Mouse (Mus musculus): Measurements from ENCODE around the gene Pafah1b3. TPM values are rescaled to one million over a fixed set of nuclear protein-coding genes. Genes with fewer than 3 reads are reported as not detected.
"Not testable (repeated sequence)": the region's sequence is repeated elsewhere in the genome, so short reads cannot be mapped to it uniquely, and the experiment has no call there.

Gene Pafah1b3
- 62.9 and 90.7 TPM in 2 replicates for polyA plus RNA-seq (2012; rRNA removed)

- Histone ChIP-seq H3K4me1 (ENCODE audit: control insufficient read depth, insufficient read depth, insufficient read length) (peaks cover 9% of the 10 kb centered on the region), H3K27me3 (ENCODE audit: control insufficient read depth, insufficient read depth, low read length) (no peaks in the 10 kb centered on the region), H3K4me3 (ENCODE audit: extremely low read depth, insufficient read depth, insufficient read length) (peak within 1 kb of the TSS; percentile 71), H3K27ac (ENCODE audit: insufficient read depth, low read length) (peak within 1 kb of the TSS; percentile 86), H3K36me3 (ENCODE audit: control insufficient read depth, insufficient read depth, low read length) (peaks cover 7% of the 10 kb centered on the region)
- TF ChIP-seq POLR2A (IDR thresholded peaks at IDR 0.05; ENCODE audit: low read depth, low read length) (no peak), CTCF (IDR thresholded peaks at IDR 0.05; ENCODE audit: extremely low read depth, insufficient read depth, insufficient read length, insufficient replicate concordance) (0 out of 2 replicates have a peak, but pooled peaks have one; percentile 1)
- 1% methylated on average over 52 of the region's 52 CpGs for WGBS
- DNase-seq (ENCODE audit: low read depth in 1 of 2, low spot score in 2 of 2): peak in 1 of 2 experiments; percentile 51
These were observed at the start of gene Pafah1b3 for GRCm38 (mm10) chr7:25297454-25298325. TSS of gene Pafah1b3 (minus strand) at chr7:25297986.

- H3K27ac ChIP-seq (ENCODE audit: insufficient read depth, low read length): no peak overlapping the region
- no peak for TF ChIP-seq CTCF (IDR thresholded peaks at IDR 0.05; ENCODE audit: extremely low read depth, insufficient read depth, insufficient read length, insufficient replicate concordance)
- no peak for TF ChIP-seq POLR2A (IDR thresholded peaks at IDR 0.05; ENCODE audit: low read depth, low read length)
- no peaks in the 10 kb centered on the region for H3K36me3 ChIP-seq (ENCODE audit: control insufficient read depth, insufficient read depth, low read length)
- no peak overlapping the region for H3K4me3 ChIP-seq (ENCODE audit: extremely low read depth, insufficient read depth, insufficient read length)
- WGBS: 84% methylated on average over 20 of the region's 20 CpGs
- DNase-seq (ENCODE audit: low read depth in 1 of 2, low spot score in 2 of 2): no peak
- H3K27me3 ChIP-seq (ENCODE audit: control insufficient read depth, insufficient read depth, low read length): no peaks in the 10 kb centered on the region
- no peaks in the 10 kb centered on the region for H3K4me1 ChIP-seq (ENCODE audit: control insufficient read depth, insufficient read depth, insufficient read length)
These were observed 43.4 kb upstream of the Pafah1b3 start for GRCm38 (mm10) chr7:25341000-25341784.

- DNase-seq (ENCODE audit: low read depth in 1 of 2, low spot score in 2 of 2): no peak
- Histone ChIP-seq H3K27me3 (ENCODE audit: control insufficient read depth, insufficient read depth, low read length) (no peaks in the 10 kb centered on the region), H3K4me1 (ENCODE audit: control insufficient read depth, insufficient read depth, insufficient read length) (no peaks in the 10 kb centered on the region), H3K4me3 (ENCODE audit: extremely low read depth, insufficient read depth, insufficient read length) (no peak overlapping the region), H3K36me3 (ENCODE audit: control insufficient read depth, insufficient read depth, low read length) (no peaks in the 10 kb centered on the region), H3K27ac (ENCODE audit: insufficient read depth, low read length) (no peak overlapping the region)
- WGBS: 90% methylated on average over 9 of the region's 9 CpGs
- TF ChIP-seq POLR2A (IDR thresholded peaks at IDR 0.05; ENCODE audit: low read depth, low read length) (no peak), CTCF (IDR thresholded peaks at IDR 0.05; ENCODE audit: extremely low read depth, insufficient read depth, insufficient read length, insufficient replicate concordance) (no peak)
These were observed 41.5 kb upstream of the Pafah1b3 start for GRCm38 (mm10) chr7:25339329-25339728.

- no peak for DNase-seq (ENCODE audit: low read depth in 1 of 2, low spot score in 2 of 2)
- no peak for TF ChIP-seq POLR2A (IDR thresholded peaks at IDR 0.05; ENCODE audit: low read depth, low read length)
- TF ChIP-seq CTCF (IDR thresholded peaks at IDR 0.05; ENCODE audit: extremely low read depth, insufficient read depth, insufficient read length, insufficient replicate concordance): no peak
- no peak overlapping the region for H3K27ac ChIP-seq (ENCODE audit: insufficient read depth, low read length)
- H3K4me1 ChIP-seq (ENCODE audit: control insufficient read depth, insufficient read depth, insufficient read length): no peaks in the 10 kb centered on the region
- H3K27me3 ChIP-seq (ENCODE audit: control insufficient read depth, insufficient read depth, low read length): no peaks in the 10 kb centered on the region
- 82% methylated on average over 12 of the region's 12 CpGs for WGBS
- H3K4me3 ChIP-seq (ENCODE audit: extremely low read depth, insufficient read depth, insufficient read length): no peak overlapping the region
- no peaks in the 10 kb centered on the region for H3K36me3 ChIP-seq (ENCODE audit: control insufficient read depth, insufficient read depth, low read length)
These were observed 36.7 kb upstream of the Pafah1b3 start for GRCm38 (mm10) chr7:25334472-25334871.

GRCm38 (mm10) chr7:25333596-25334307 is 36.0 kb upstream of the Pafah1b3 start:
- no peaks in the 10 kb centered on the region for H3K4me1 ChIP-seq (ENCODE audit: control insufficient read depth, insufficient read depth, insufficient read length)
- peak; percentile 42 to 70 for DNase-seq (ENCODE audit: low read depth in 1 of 2, low spot score in 2 of 2)
- no peak overlapping the region for H3K27ac ChIP-seq (ENCODE audit: insufficient read depth, low read length)
- TF ChIP-seq CTCF (IDR thresholded peaks at IDR 0.05; ENCODE audit: extremely low read depth, insufficient read depth, insufficient read length, insufficient replicate concordance) (peak; percentile 92), POLR2A (IDR thresholded peaks at IDR 0.05; ENCODE audit: low read depth, low read length) (no peak)
- H3K36me3 ChIP-seq (ENCODE audit: control insufficient read depth, insufficient read depth, low read length): no peaks in the 10 kb centered on the region
- no peaks in the 10 kb centered on the region for H3K27me3 ChIP-seq (ENCODE audit: control insufficient read depth, insufficient read depth, low read length)
- WGBS: 48% methylated on average over 16 of the region's 16 CpGs
- H3K4me3 ChIP-seq (ENCODE audit: extremely low read depth, insufficient read depth, insufficient read length): no peak overlapping the region

GRCm38 (mm10) chr7:25326233-25326632 is 28.4 kb upstream of the Pafah1b3 start:
- WGBS: 58% methylated on average over 8 of the region's 8 CpGs
- Histone ChIP-seq H3K4me3 (ENCODE audit: extremely low read depth, insufficient read depth, insufficient read length) (no peak overlapping the region), H3K27me3 (ENCODE audit: control insufficient read depth, insufficient read depth, low read length) (no peaks in the 10 kb centered on the region), H3K4me1 (ENCODE audit: control insufficient read depth, insufficient read depth, insufficient read length) (no peaks in the 10 kb centered on the region), H3K27ac (ENCODE audit: insufficient read depth, low read length) (no peak overlapping the region), H3K36me3 (ENCODE audit: control insufficient read depth, insufficient read depth, low read length) (no peaks in the 10 kb centered on the region)
- DNase-seq (ENCODE audit: low read depth in 1 of 2, low spot score in 2 of 2): no peak
- no peak for TF ChIP-seq CTCF (IDR thresholded peaks at IDR 0.05; ENCODE audit: extremely low read depth, insufficient read depth, insufficient read length, insufficient replicate concordance)
- TF ChIP-seq POLR2A (IDR thresholded peaks at IDR 0.05; ENCODE audit: low read depth, low read length): no peak

GRCm38 (mm10) chr7:25325431-25325830 is 27.6 kb upstream of the Pafah1b3 start:
- H3K4me1 ChIP-seq (ENCODE audit: control insufficient read depth, insufficient read depth, insufficient read length); H3K27ac ChIP-seq (ENCODE audit: insufficient read depth, low read length); H3K4me3 ChIP-seq (ENCODE audit: extremely low read depth, insufficient read depth, insufficient read length); H3K36me3 ChIP-seq (ENCODE audit: control insufficient read depth, insufficient read depth, low read length); H3K27me3 ChIP-seq (ENCODE audit: control insufficient read depth, insufficient read depth, low read length); DNase-seq (ENCODE audit: low read depth in 1 of 2, low spot score in 2 of 2): not testable (repeated sequence)
- WGBS: 84% methylated on average over 6 of the region's 6 CpGs

Data from spleen, adult 2 months (tissue).